Mouse (Mus musculus) adrenal gland, postnatal 14 days (tissue): ENCODE results near the gene Higd2a. TPM values are rescaled to one million over a fixed set of nuclear protein-coding genes. Genes with fewer than 3 reads are reported as not detected.

Source experiments
- DNase-seq: peaks from one replicate; pipeline ENCODE4 v3.0.0; 2021; ENCODE audit warnings: mixed read lengths
- long read RNA-seq, 2 experiments: library from polyadenylated mRNA; stranded (forward); transcript quantifications; one replicate each; pipeline ENCODE4 v2.0.0; 2021
- total RNA-seq: library from RNA; stranded (reverse); gene quantifications from 2 replicates; pipeline ENCODE4 v1.2.3, GENCODE M21; 2021

Higd2a gene
- 260 and 265 TPM in 2 replicates for total RNA-seq
- long read RNA-seq, experiment 1, transcript Higd2a-201 (2 exons, 648 nt) = major isoform, 181 of 183 reads
- long read RNA-seq, experiment 1, partial matches to known transcripts = 0 of 183 reads
- long read RNA-seq, experiment 1, other reads (novel, unspliced or antisense) = 2 of 183 reads
- long read RNA-seq, experiment 2, transcript Higd2a-201 (2 exons, 648 nt) = major isoform, 193 of 196 reads
- long read RNA-seq, experiment 2, partial matches to known transcripts = 0 of 196 reads
- long read RNA-seq, experiment 2, other reads (novel, unspliced or antisense) = 3 of 196 reads

- DNase-seq = peak; percentile 97
Observed at GRCm38 (mm10) chr13:54589996-54590951, at the start of gene Higd2a, which contains the start of gene Nop16. Gene Higd2a (plus strand): TSS chr13:54590207. Gene Nop16 (minus strand): TSS chr13:54590090.

- no peak for DNase-seq
Observed at GRCm38 (mm10) chr13:54548036-54548435, 42.0 kb upstream of the Higd2a start.

GRCm38 (mm10) chr13:54556176-54556575 is 33.8 kb upstream of the Higd2a start:
- no peak for DNase-seq

GRCm38 (mm10) chr13:54556796-54557195 is 33.2 kb upstream of the Higd2a start:
- DNase-seq = peak; percentile 74

- DNase-seq = no peak
Observed at GRCm38 (mm10) chr13:54557652-54558051, 32.4 kb upstream of the Higd2a start.

GRCm38 (mm10) chr13:54559656-54560055 is 30.4 kb upstream of the Higd2a start:
- no peak for DNase-seq

GRCm38 (mm10) chr13:54560608-54561007 is 29.4 kb upstream of the Higd2a start:
- no peak for DNase-seq

GRCm38 (mm10) chr13:54562562-54562961 is 27.4 kb upstream of the Higd2a start:
- no peak for DNase-seq

GRCm38 (mm10) chr13:54564232-54565200 is 25.5 kb upstream of the Higd2a start:
- DNase-seq = peak; percentile 31

GRCm38 (mm10) chr13:54565201-54565581 is 24.8 kb upstream of the Higd2a start, which contains the start of gene 4833439L19Rik:
Gene 4833439L19Rik (minus strand): TSS chr13:54565435.
- DNase-seq = peak; percentile 97

GRCm38 (mm10) chr13:54565594-54566345 is 24.2 kb upstream of the Higd2a start:
- peak; percentile 66 for DNase-seq

- DNase-seq = no peak
Observed at GRCm38 (mm10) chr13:54568380-54568779, 21.6 kb upstream of the Higd2a start.

GRCm38 (mm10) chr13:54569282-54569681 is 20.7 kb upstream of the Higd2a start:
- no peak for DNase-seq

- DNase-seq = peak; percentile 59
Observed at GRCm38 (mm10) chr13:54570736-54571135, 19.3 kb upstream of the Higd2a start.

GRCm38 (mm10) chr13:54571637-54572036 is 18.4 kb upstream of the Higd2a start:
- peak; percentile 49 for DNase-seq

- DNase-seq = no peak
Observed at GRCm38 (mm10) chr13:54572621-54573020, 17.4 kb upstream of the Higd2a start.

GRCm38 (mm10) chr13:54574854-54575481 is 15.0 kb upstream of the Higd2a start, which contains the start of gene Arl10:
Gene Arl10 (plus strand): TSS chr13:54575015.
- peak; percentile 88 for DNase-seq

GRCm38 (mm10) chr13:54575489-54575888 is 14.5 kb upstream of the Higd2a start:
- peak; percentile 44 for DNase-seq

GRCm38 (mm10) chr13:54577652-54578507 is 12.1 kb upstream of the Higd2a start:
- DNase-seq = no peak
